Mouse (Mus musculus): ENCODE measurements around the gene Ildr1. TPM values are rescaled to one million over a fixed set of nuclear protein-coding genes. Genes with fewer than 3 reads are reported as not detected.

Gene Ildr1
- total RNA-seq, 2 experiments from 2014 or later, result 0.23 to 0.47 TPM

- no peak for TF ChIP-seq CTCF (IDR thresholded peaks at IDR 0.05)
- no peak overlapping the region for H3K27ac ChIP-seq
- intact Hi-C loops (cut with DNase I), result no loop called here
- no peak overlapping the region for H3K4me3 ChIP-seq
- DNase-seq (ENCODE audit: extremely low spot score in 1 of 2, low spot score in 2 of 2), result no peak
Observed at GRCm38 (mm10) chr16:36673196-36673595, 20.6 kb upstream of the Ildr1 start.

- H3K27ac ChIP-seq, result no peak overlapping the region
- TF ChIP-seq CTCF (IDR thresholded peaks at IDR 0.05), result no peak
- intact Hi-C loops (cut with DNase I), result no loop called here
Observed at GRCm38 (mm10) chr16:36674457-36675204, 19.1 kb upstream of the Ildr1 start.

GRCm38 (mm10) chr16:36675304-36675703 is 18.5 kb upstream of the Ildr1 start:
- H3K4me3 ChIP-seq, result no peak overlapping the region
- TF ChIP-seq CTCF (IDR thresholded peaks at IDR 0.05), result no peak
- no peak overlapping the region for H3K27ac ChIP-seq
- intact Hi-C loops (cut with DNase I), result no loop called here
- DNase-seq (ENCODE audit: extremely low spot score in 1 of 2, low spot score in 2 of 2), result no peak

More at GRCm38 (mm10) chr16:36674457-36675204, 19.1 kb upstream of the Ildr1 start:
- H3K4me3 ChIP-seq, result no peak overlapping the region
- no peak for DNase-seq (ENCODE audit: extremely low spot score in 1 of 2, low spot score in 2 of 2)

- intact Hi-C loops (cut with DNase I), result no loop called here
Observed at GRCm38 (mm10) chr16:36675902-36676301, 17.9 kb upstream of the Ildr1 start.

GRCm38 (mm10) chr16:36681829-36682228 is 11.9 kb upstream of the Ildr1 start:
- no peak for DNase-seq (ENCODE audit: extremely low spot score in 1 of 2, low spot score in 2 of 2)
- no peak overlapping the region for H3K4me3 ChIP-seq
- TF ChIP-seq CTCF (IDR thresholded peaks at IDR 0.05), result no peak

More at GRCm38 (mm10) chr16:36675902-36676301, 17.9 kb upstream of the Ildr1 start:
- Histone ChIP-seq H3K27ac (no peak overlapping the region), H3K4me3 (no peak overlapping the region)
- no peak for TF ChIP-seq CTCF (IDR thresholded peaks at IDR 0.05)
- DNase-seq (ENCODE audit: extremely low spot score in 1 of 2, low spot score in 2 of 2), result no peak

GRCm38 (mm10) chr16:36684325-36684918 is 9.4 kb upstream of the Ildr1 start:
- no peak for DNase-seq (ENCODE audit: extremely low spot score in 1 of 2, low spot score in 2 of 2)
- TF ChIP-seq CTCF (IDR thresholded peaks at IDR 0.05), result no peak
- intact Hi-C loops (cut with DNase I), result no loop called here
- Histone ChIP-seq H3K4me3 (no peak overlapping the region), H3K27ac (no peak overlapping the region)

More at GRCm38 (mm10) chr16:36681829-36682228, 11.9 kb upstream of the Ildr1 start:
- H3K27ac ChIP-seq, result no peak overlapping the region
- intact Hi-C loops (cut with DNase I), result no loop called here

GRCm38 (mm10) chr16:36688076-36688475 is 5.7 kb upstream of the Ildr1 start:
- H3K27ac ChIP-seq, result no peak overlapping the region
- DNase-seq (ENCODE audit: extremely low spot score in 1 of 2, low spot score in 2 of 2), result no peak
- TF ChIP-seq CTCF (IDR thresholded peaks at IDR 0.05), result no peak
- no peak overlapping the region for H3K4me3 ChIP-seq
- intact Hi-C loops (cut with DNase I), result no loop called here

- no peak for TF ChIP-seq CTCF (IDR thresholded peaks at IDR 0.05)
- Histone ChIP-seq H3K27ac (no peak overlapping the region), H3K4me3 (no peak overlapping the region)
- DNase-seq (ENCODE audit: extremely low spot score in 1 of 2, low spot score in 2 of 2), result no peak
- intact Hi-C loops (cut with DNase I), result no loop called here
Observed at GRCm38 (mm10) chr16:36691484-36691883, 2.3 kb upstream of the Ildr1 start.

GRCm38 (mm10) chr16:36694798-36695290 is 1.1 kb downstream of the Ildr1 start:
- no peak overlapping the region for H3K4me3 ChIP-seq
- no peak for DNase-seq (ENCODE audit: extremely low spot score in 1 of 2, low spot score in 2 of 2)
- H3K27ac ChIP-seq, result no peak overlapping the region
- intact Hi-C loops (cut with DNase I), result no loop called here
- no peak for TF ChIP-seq CTCF (IDR thresholded peaks at IDR 0.05)

- no peak overlapping the region for H3K4me3 ChIP-seq
- intact Hi-C loops (cut with DNase I), result no loop called here
- TF ChIP-seq CTCF (IDR thresholded peaks at IDR 0.05), result no peak
- DNase-seq (ENCODE audit: extremely low spot score in 1 of 2, low spot score in 2 of 2), result no peak
- H3K27ac ChIP-seq, result no peak overlapping the region
Observed at GRCm38 (mm10) chr16:36697331-36697730, 3.6 kb downstream of the Ildr1 start.

- H3K27ac ChIP-seq, result no peak overlapping the region
- no peak for TF ChIP-seq CTCF (IDR thresholded peaks at IDR 0.05)
- DNase-seq (ENCODE audit: extremely low spot score in 1 of 2, low spot score in 2 of 2), result no peak
- intact Hi-C loops (cut with DNase I), result no loop called here
- no peak overlapping the region for H3K4me3 ChIP-seq
Observed at GRCm38 (mm10) chr16:36700484-36700883, 6.7 kb downstream of the Ildr1 start.

- intact Hi-C loops (cut with DNase I), result loop anchor here (5.0 kb wide), 1 partner anchor 236 kb away; no protein-coding TSS in a partner anchor
- Histone ChIP-seq H3K4me3 (no peak overlapping the region), H3K27ac (no peak overlapping the region)
- DNase-seq (ENCODE audit: extremely low spot score in 1 of 2, low spot score in 2 of 2), result no peak
- no peak for TF ChIP-seq CTCF (IDR thresholded peaks at IDR 0.05)
Observed at GRCm38 (mm10) chr16:36707702-36708423, 14.1 kb downstream of the Ildr1 start.
